Mouse (Mus musculus) frontal cortex, postnatal 36 days (tissue): ENCODE results near the gene Ippk.

Experiments
- DNase-seq, 2 experiments: peaks; one replicate each; pipeline ENCODE4 v3.0.0; 2022; ENCODE audit warnings: low spot score in 2 of 2

Ippk gene

GRCm38 (mm10) chr13:49430529-49430928, 9.5 kb downstream of the Ippk start:
- DNase-seq = no peak

GRCm38 (mm10) chr13:49433268-49434029, 12.4 kb downstream of the Ippk start:
- no peak for DNase-seq

GRCm38 (mm10) chr13:49435745-49436144, 14.7 kb downstream of the Ippk start:
- DNase-seq = no peak

GRCm38 (mm10) chr13:49436170-49436569, 15.1 kb downstream of the Ippk start:
- DNase-seq = peak in 1 of 2 experiments; percentile 18

- no peak for DNase-seq
Observed at GRCm38 (mm10) chr13:49444451-49444850, 23.4 kb downstream of the Ippk start.

GRCm38 (mm10) chr13:49449318-49449749, 28.3 kb downstream of the Ippk start:
- peak; percentile 84 for DNase-seq

- DNase-seq = no peak
Observed at GRCm38 (mm10) chr13:49460276-49460675, 39.2 kb downstream of the Ippk start.

GRCm38 (mm10) chr13:49460692-49461414, 39.8 kb downstream of the Ippk start:
- peak in 1 of 2 experiments; percentile 48 for DNase-seq

GRCm38 (mm10) chr13:49461458-49462132, 40.5 kb downstream of the Ippk start:
- no peak for DNase-seq

GRCm38 (mm10) chr13:49462921-49463320, 41.9 kb downstream of the Ippk start:
- DNase-seq = no peak

GRCm38 (mm10) chr13:49465875-49466274, 44.8 kb downstream of the Ippk start:
- no peak for DNase-seq

- no peak for DNase-seq
Observed at GRCm38 (mm10) chr13:49466393-49467075, 45.5 kb downstream of the Ippk start.

- DNase-seq = no peak
Observed at GRCm38 (mm10) chr13:49467585-49467984, 46.5 kb downstream of the Ippk start.

GRCm38 (mm10) chr13:49469002-49469401, 48.0 kb downstream of the Ippk start:
- DNase-seq = no peak

GRCm38 (mm10) chr13:49470319-49470718, 49.3 kb downstream of the Ippk start:
- no peak for DNase-seq

GRCm38 (mm10) chr13:49470806-49471205, 49.8 kb downstream of the Ippk start:
- no peak for DNase-seq

GRCm38 (mm10) chr13:49471981-49472675, 51.1 kb downstream of the Ippk start:
- no peak for DNase-seq

- DNase-seq = no peak
Observed at GRCm38 (mm10) chr13:49472676-49473005, 51.6 kb downstream of the Ippk start.

- DNase-seq = no peak
Observed at GRCm38 (mm10) chr13:49477887-49478286, 56.8 kb downstream of the Ippk start.

- DNase-seq = no peak
Observed at GRCm38 (mm10) chr13:49478851-49479374, 57.9 kb downstream of the Ippk start.

GRCm38 (mm10) chr13:49479399-49479798, 58.4 kb downstream of the Ippk start:
- DNase-seq = no peak
